Mouse (Mus musculus) Patski (cell line): ENCODE data around the gene Sde2. TPM values are rescaled to one million over a fixed set of nuclear protein-coding genes. Genes with fewer than 3 reads are reported as not detected.

Experiments
- ATAC-seq: fragments of 100-300 bp; one replicate; pipeline ENCODE4 v1.8.0; 2021
- CTCF ChIA-PET: fragments of 350-600 bp; sonication (Branson Sonifier 250); formaldehyde crosslinking; loops from one replicate; lab custom pipeline; 2022; ENCODE audit warnings: inconsistent platforms; lab: Charles Lee
- POLR2A ChIA-PET: fragments of 350-600 bp; sonication (Branson Sonifier 250); formaldehyde crosslinking; loops from one replicate; lab custom pipeline; 2022; ENCODE audit warnings: antibody characterized with exemption, inconsistent platforms; lab: Charles Lee
- DNase-seq: peaks from one replicate; pipeline ENCODE4 v3.0.0-alpha.2; 2011; ENCODE audit warnings: low read depth, low spot score
- H3K27me3 ChIP-seq: fragments of 371-371 bp; one replicate; pipeline ENCODE4 v1.5.1; 2021
- CTCF ChIP-seq: fragments of 100-300 bp; IDR thresholded peaks from one replicate; pipeline ENCODE4 v1.5.1; 2021
- in situ Hi-C: fragments of 300-500 bp; cut with MboI; formaldehyde crosslinking; loops from 3 replicates; pipeline ENCODE4 v1.11.1; 2018; ENCODE audit warnings: low pct_unique_long_range_greater_than_20kb, mixed read lengths
- polyA plus RNA-seq: library from polyadenylated mRNA; unstranded; gene quantifications from one replicate; pipeline ENCODE4 v1.2.3, GENCODE M21; 2021

Sde2 gene
- polyA plus RNA-seq, 1 experiment from 2014 or later: 29.0 TPM

- no peak for ATAC-seq
- POLR2A ChIA-PET: interaction anchor here (0.8 to 3.4 kb wide), 3 partner anchors 38 to 72 kb away, joined by 3 to 7 read pairs (median 4); partner anchors contain the start of gene Tmem63a
Measured at GRCm38 (mm10) chr1:180903666-180904038, 52.7 kb downstream of the Sde2 start.

GRCm38 (mm10) chr1:180904039-180904814 lies 53.3 kb downstream of the Sde2 start, which contains the start of gene Pycr2:
TSS of gene Pycr2 (plus strand) at chr1:180904293.
- no peaks in the 10 kb centered on the region for H3K27me3 ChIP-seq
- in situ Hi-C loops: loop anchor here (5.0 kb wide), 1 partner anchor 68 kb away; no protein-coding TSS in a partner anchor
- CTCF ChIA-PET: interaction anchor here (1.1 to 2.1 kb wide), 6 partner anchors 17 to 70 kb away, joined by 3 to 9 read pairs (median 4); no protein-coding TSS in a partner anchor
- peak; percentile 92 for ATAC-seq
- TF ChIP-seq CTCF: no peak
- POLR2A ChIA-PET: interaction anchor here (0.8 to 3.4 kb wide), 4 partner anchors 8 to 72 kb away, joined by 3 to 7 read pairs (median 3); partner anchors contain the start of gene Tmem63a
- peak; percentile 70 for DNase-seq

More at GRCm38 (mm10) chr1:180903666-180904038, 52.7 kb downstream of the Sde2 start:
- DNase-seq: no peak
- in situ Hi-C loops: loop anchor here (5.0 kb wide), 1 partner anchor 69 kb away; no protein-coding TSS in a partner anchor
- no peak for TF ChIP-seq CTCF
- CTCF ChIA-PET: interaction anchor here (1.1 to 2.0 kb wide), 5 partner anchors 18 to 66 kb away, joined by 3 to 5 read pairs (median 5); no protein-coding TSS in a partner anchor
- H3K27me3 ChIP-seq: no peaks in the 10 kb centered on the region

- DNase-seq: no peak
- POLR2A ChIA-PET: interaction anchor here (0.8 to 3.4 kb wide), 4 partner anchors 8 to 71 kb away, joined by 3 to 7 read pairs (median 3); partner anchors contain the start of gene Tmem63a
- in situ Hi-C loops: loop anchor here (5.0 kb wide), 1 partner anchor 68 kb away; no protein-coding TSS in a partner anchor
Measured at GRCm38 (mm10) chr1:180904815-180905080, 53.8 kb downstream of the Sde2 start.

GRCm38 (mm10) chr1:180905307-180905706 lies 54.4 kb downstream of the Sde2 start:
- in situ Hi-C loops: no loop called here
- ChIA-PET CTCF (interaction anchor here (0.9 to 2.1 kb wide), 4 partner anchors 36 to 74 kb away, joined by 3 to 9 read pairs (median 4); no protein-coding TSS in a partner anchor), POLR2A (interaction anchor here (1.2 to 3.4 kb wide), 2 partner anchors 19 to 36 kb away, joined by 3 to 7 read pairs; partner anchors contain the start of gene Tmem63a)
- no peak for TF ChIP-seq CTCF
- DNase-seq (no peak), ATAC-seq (no peak)
- H3K27me3 ChIP-seq: no peaks in the 10 kb centered on the region

More at GRCm38 (mm10) chr1:180904815-180905080, 53.8 kb downstream of the Sde2 start:
- TF ChIP-seq CTCF: no peak
- CTCF ChIA-PET: interaction anchor here (1.1 to 2.1 kb wide), 4 partner anchors 17 to 69 kb away, joined by 3 to 9 read pairs (median 4); no protein-coding TSS in a partner anchor
- ATAC-seq: no peak
- no peaks in the 10 kb centered on the region for H3K27me3 ChIP-seq

GRCm38 (mm10) chr1:180905876-180906275 lies 54.9 kb downstream of the Sde2 start:
- H3K27me3 ChIP-seq: no peaks in the 10 kb centered on the region
- no peak for ATAC-seq
- DNase-seq: no peak
- TF ChIP-seq CTCF: no peak
- ChIA-PET POLR2A (interaction anchor here (3.4 kb wide), 1 partner anchor 36 kb away, joined by 7 read pairs; the partner anchor contains the start of gene Tmem63a), CTCF (interaction anchor here (0.9 to 2.1 kb wide), 2 partner anchors 68 to 74 kb away, joined by 3 to 9 read pairs; no protein-coding TSS in a partner anchor)
- in situ Hi-C loops: no loop called here

GRCm38 (mm10) chr1:180906461-180907147 lies 55.7 kb downstream of the Sde2 start:
- in situ Hi-C loops: no loop called here
- ChIA-PET POLR2A (interaction anchor here (0.7 to 3.4 kb wide), 2 partner anchors 35 to 140 kb away, joined by 4 to 7 read pairs; partner anchors contain the start of gene Tmem63a), CTCF (interaction anchor here (1.4 kb wide), 1 partner anchor 68 kb away, joined by 7 read pairs; no protein-coding TSS in a partner anchor)
- H3K27me3 ChIP-seq: no peaks in the 10 kb centered on the region
- no peak for TF ChIP-seq CTCF
- ATAC-seq (no peak), DNase-seq (no peak)

GRCm38 (mm10) chr1:180911138-180911537 lies 60.2 kb downstream of the Sde2 start:
- in situ Hi-C loops: no loop called here
- no peaks in the 10 kb centered on the region for H3K27me3 ChIP-seq
- ChIA-PET POLR2A (interaction anchor here (0.9 kb wide), 1 partner anchor 30 kb away, joined by 3 read pairs; no protein-coding TSS in a partner anchor), CTCF (interaction anchor here (0.6 to 3.0 kb wide), 8 partner anchors 11 to 63 kb away, joined by 3 to 12 read pairs (median 4); partner anchors contain the start of gene Tmem63a)
- ATAC-seq: no peak
- DNase-seq: no peak
- no peak for TF ChIP-seq CTCF

GRCm38 (mm10) chr1:180911653-180912287 lies 60.8 kb downstream of the Sde2 start:
- no peak for TF ChIP-seq CTCF
- DNase-seq (no peak), ATAC-seq (no peak)
- H3K27me3 ChIP-seq: no peaks in the 10 kb centered on the region
- in situ Hi-C loops: no loop called here
- ChIA-PET CTCF (interaction anchor here (1.2 to 3.0 kb wide), 6 partner anchors 11 to 62 kb away, joined by 3 to 12 read pairs (median 6); partner anchors contain the start of gene Tmem63a), POLR2A (interaction anchor here (0.9 kb wide), 1 partner anchor 30 kb away, joined by 3 read pairs; no protein-coding TSS in a partner anchor)

GRCm38 (mm10) chr1:180912792-180913191 lies 61.9 kb downstream of the Sde2 start:
- no peak for DNase-seq
- in situ Hi-C loops: no loop called here
- TF ChIP-seq CTCF: no peak
- no peaks in the 10 kb centered on the region for H3K27me3 ChIP-seq
- ATAC-seq: no peak
- ChIA-PET CTCF (no interaction called here), POLR2A (no interaction called here)
